Mouse (Mus musculus) C2C12 (cell line): ENCODE measurements at regions not wholly inside any gene's neighbourhood (a gene's known extent, or its start where the extent isn't known, plus 50 kb on each side); places are given as distances from the start of the nearest gene placed in this dataset.

ENCODE experiments used
- H3K27me3 ChIP-seq: one replicate; pipeline ENCODE4 v1.6.1; 2011; ENCODE audit not compliant: control insufficient read depth, insufficient read depth, insufficient read length
- H3K36me3 ChIP-seq: one replicate; pipeline ENCODE4 v1.6.1; 2011; ENCODE audit not compliant: control insufficient read depth, insufficient read depth
- H3K4me3 ChIP-seq: one replicate; pipeline ENCODE4 v1.5.1; 2011; ENCODE audit warnings: mild to moderate bottlenecking, control low read depth; ENCODE audit not compliant: poor library complexity, insufficient read depth, severe bottlenecking
- H3K79me2 ChIP-seq: one replicate; pipeline ENCODE4 v1.6.1; 2011; ENCODE audit not compliant: control insufficient read depth, insufficient read depth
- H3K79me3 ChIP-seq: one replicate; pipeline ENCODE4 v1.6.1; 2011; ENCODE audit warnings: low read depth, control low read depth
- H3ac ChIP-seq: one replicate; pipeline ENCODE3; 2011; ENCODE audit warnings: low read depth; ENCODE audit not compliant: control insufficient read depth, insufficient read length
- CEBPB ChIP-seq: IDR thresholded peaks from one replicate; pipeline ENCODE4 v1.6.1; 2011; ENCODE audit warnings: low read depth, mild to moderate bottlenecking, control low read depth, moderate library complexity
- CTCF ChIP-seq: IDR thresholded peaks from one replicate; pipeline ENCODE4 v1.5.1; 2011; ENCODE audit not compliant: control insufficient read depth, insufficient read depth, insufficient read length
- FOSL1 ChIP-seq: IDR thresholded peaks from one replicate; pipeline ENCODE4 v1.8.0; 2011; ENCODE audit warnings: mild to moderate bottlenecking, low read length; ENCODE audit not compliant: poor library complexity, insufficient read depth, severe bottlenecking
- MAX ChIP-seq: IDR thresholded peaks from one replicate; pipeline ENCODE4 v1.6.1; 2011; ENCODE audit warnings: mild to moderate bottlenecking, control low read depth
- MYOD1 ChIP-seq: IDR thresholded peaks from one replicate; pipeline ENCODE4 v1.6.1; 2011; ENCODE audit warnings: low read depth; ENCODE audit not compliant: control insufficient read depth, insufficient read length
- MYOG ChIP-seq: IDR thresholded peaks from one replicate; pipeline ENCODE4 v1.6.1; 2011; ENCODE audit not compliant: control insufficient read depth, insufficient read length; ENCODE audit errors: extremely low read depth
- USF1 ChIP-seq: IDR thresholded peaks from one replicate; pipeline ENCODE4 v1.6.1; 2011; ENCODE audit warnings: low read depth, mild to moderate bottlenecking, control low read depth, moderate library complexity

GRCm38 (mm10) chr1:137044076-137044475, 83.8 kb upstream of the Nr5a2 start:
- Histone ChIP-seq H3K79me2 (no peaks in the 10 kb centered on the region), H3K27me3 (no peaks in the 10 kb centered on the region), H3ac (no peak overlapping the region), H3K79me3 (no peaks in the 10 kb centered on the region), H3K4me3 (no peak overlapping the region), H3K36me3 (no peaks in the 10 kb centered on the region)
- TF ChIP-seq MAX (no peak), CEBPB (no peak), MYOD1 (no peak), MYOG (no peak), FOSL1 (no peak), USF1 (no peak), CTCF (no peak)

- H3K79me2 ChIP-seq, result no peaks in the 10 kb centered on the region
- no peaks in the 10 kb centered on the region for H3K36me3 ChIP-seq
- no peaks in the 10 kb centered on the region for H3K79me3 ChIP-seq
- TF ChIP-seq USF1, result no peak
- no peak for TF ChIP-seq MYOD1
- TF ChIP-seq MAX, result no peak
- no peak for TF ChIP-seq CEBPB
- TF ChIP-seq CTCF, result no peak
- TF ChIP-seq MYOG, result no peak
- no peak for TF ChIP-seq FOSL1
- H3K27me3 ChIP-seq, result no peaks in the 10 kb centered on the region
- no peak overlapping the region for H3K4me3 ChIP-seq
- H3ac ChIP-seq, result no peak overlapping the region
Measured at GRCm38 (mm10) chr1:137042414-137043010, 82.3 kb upstream of the Nr5a2 start.

GRCm38 (mm10) chr1:137040898-137041297, 80.7 kb upstream of the Nr5a2 start:
- no peak for TF ChIP-seq CTCF
- no peak for TF ChIP-seq FOSL1
- no peak for TF ChIP-seq MYOG
- TF ChIP-seq CEBPB, result no peak
- TF ChIP-seq MAX, result no peak

GRCm38 (mm10) chr1:137034586-137034985, 74.3 kb upstream of the Nr5a2 start:
- Histone ChIP-seq H3ac (no peak overlapping the region), H3K36me3 (no peaks in the 10 kb centered on the region), H3K79me2 (no peaks in the 10 kb centered on the region), H3K27me3 (no peaks in the 10 kb centered on the region), H3K79me3 (no peaks in the 10 kb centered on the region), H3K4me3 (no peak overlapping the region)
- no peak for TF ChIP-seq CTCF
- TF ChIP-seq FOSL1, result no peak
- TF ChIP-seq USF1, result no peak
- no peak for TF ChIP-seq MYOG
- TF ChIP-seq MYOD1, result no peak
- no peak for TF ChIP-seq MAX
- no peak for TF ChIP-seq CEBPB

More at GRCm38 (mm10) chr1:137040898-137041297, 80.7 kb upstream of the Nr5a2 start:
- Histone ChIP-seq H3K36me3 (no peaks in the 10 kb centered on the region), H3K27me3 (no peaks in the 10 kb centered on the region), H3K79me3 (no peaks in the 10 kb centered on the region), H3K4me3 (no peak overlapping the region), H3ac (no peak overlapping the region), H3K79me2 (no peaks in the 10 kb centered on the region)

GRCm38 (mm10) chr1:137033679-137034078, 73.4 kb upstream of the Nr5a2 start:
- Histone ChIP-seq H3K79me3 (no peaks in the 10 kb centered on the region), H3K27me3 (no peaks in the 10 kb centered on the region), H3K79me2 (no peaks in the 10 kb centered on the region), H3ac (no peak overlapping the region), H3K36me3 (no peaks in the 10 kb centered on the region), H3K4me3 (no peak overlapping the region)
- TF ChIP-seq MAX (no peak), USF1 (no peak), FOSL1 (no peak)

- Histone ChIP-seq H3K79me3 (no peaks in the 10 kb centered on the region), H3K79me2 (no peaks in the 10 kb centered on the region), H3K36me3 (no peaks in the 10 kb centered on the region), H3K27me3 (no peaks in the 10 kb centered on the region), H3K4me3 (no peak overlapping the region), H3ac (no peak overlapping the region)
- no peak for TF ChIP-seq CEBPB
- no peak for TF ChIP-seq MYOD1
- TF ChIP-seq USF1, result no peak
- TF ChIP-seq MYOG, result no peak
- no peak for TF ChIP-seq MAX
- TF ChIP-seq FOSL1, result no peak
- no peak for TF ChIP-seq CTCF
Measured at GRCm38 (mm10) chr1:137023706-137024105, 63.5 kb upstream of the Nr5a2 start.
